In the genomic region with DNA sequence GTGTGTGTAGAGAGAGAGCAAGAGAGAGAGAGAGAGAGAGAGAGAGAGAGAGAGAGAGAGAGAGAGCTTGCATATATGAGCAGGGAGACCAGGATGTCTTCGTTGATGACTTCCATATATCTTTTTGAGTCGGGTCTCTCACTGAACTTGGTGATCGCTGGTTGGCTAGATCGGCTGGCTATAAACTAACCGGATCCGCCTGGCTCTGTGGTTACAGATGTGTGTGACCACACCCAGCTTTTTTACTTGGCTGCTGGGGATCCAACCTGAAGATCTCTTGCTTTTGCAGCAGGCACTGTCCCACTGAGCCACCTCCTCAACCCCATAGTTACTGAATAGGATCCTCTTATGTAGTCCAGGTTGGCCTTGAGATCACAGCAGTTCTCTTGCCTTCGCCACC, we compare ENCODE assay signal across 15 mouse cellular contexts.
"Had no signal": no experiment of that assay in that cellular context is flagged by ENCODE, and none has a peak within 500 bp of the region (broad histone marks: within the 10 kb centered on the region; RNA-seq: fewer than 3 reads in every experiment).

No protein-coding gene starts in this region.

- H3K36me3 ChIP-seq: neural tube, embryonic 13.5 days; stomach, embryonic 15.5 days had no signal

- H3K4me3 ChIP-seq: neural tube, embryonic 13.5 days; stomach, embryonic 15.5 days had no signal

- DNase-seq: retina, postnatal 1 day; right cerebral cortex, adult 18-20 months; right cerebral cortex, postnatal 14 days; right cerebral cortex, postnatal 25 days; right cerebral cortex, postnatal 4 days; spleen, adult 18-20 months; thymus, adult 18-20 months; thymus, adult 2 months; thymus, postnatal 14 days; thymus, postnatal 25 days; thymus, postnatal 36 days; thymus, postnatal 4 days had no signal

- H3K4me1 ChIP-seq: neural tube, embryonic 13.5 days; stomach, embryonic 15.5 days had no signal

- H3K27me3 ChIP-seq: neural tube, embryonic 13.5 days; stomach, embryonic 15.5 days had no signal

- H3K27ac ChIP-seq: neural tube, embryonic 13.5 days; stomach, embryonic 15.5 days; stomach, postnatal 0 days had no signal

- H3K4me2 ChIP-seq: neural tube, embryonic 13.5 days; stomach, embryonic 15.5 days had no signal

- H3K9me3 ChIP-seq: neural tube, embryonic 13.5 days; stomach, embryonic 15.5 days had no signal

- H3K9ac ChIP-seq: neural tube, embryonic 13.5 days; stomach, embryonic 15.5 days had no signal
